Mouse (Mus musculus): ENCODE measurements around the gene Maco1. TPM values are rescaled to one million over a fixed set of nuclear protein-coding genes. Genes with fewer than 3 reads are reported as not detected.

Gene Maco1
- total and polyA plus RNA-seq, 2 experiments: 7.3 to 28.0 TPM

DNA sequence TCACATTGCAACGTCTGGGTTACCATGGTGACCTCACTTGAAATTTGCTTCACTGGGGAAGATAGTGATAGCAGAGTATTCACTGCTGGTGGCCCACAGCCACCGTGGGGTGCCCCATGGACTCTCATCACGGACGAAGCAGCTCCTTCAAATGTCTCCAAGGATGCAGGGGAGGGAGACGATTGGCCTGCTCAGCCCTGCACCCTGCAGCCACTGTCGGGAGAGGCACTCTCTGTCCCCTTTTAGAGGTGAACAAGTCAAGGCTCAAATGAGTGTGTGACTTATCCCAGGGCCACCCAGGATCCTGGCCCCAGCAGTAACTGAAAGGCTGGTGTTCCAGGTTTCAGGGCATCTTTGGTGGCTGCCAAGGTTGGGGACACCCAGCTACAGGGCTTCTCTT is 61.4 kb downstream of the Maco1 start:
- TF ChIP-seq CTCF (IDR thresholded peaks at IDR 0.05; ENCODE audit: low read depth, low read length): no peak
- TF ChIP-seq POLR2A (IDR thresholded peaks at IDR 0.05; ENCODE audit: extremely low read depth, insufficient read depth, low read length): no peak
- H3K79me2 ChIP-seq (ENCODE audit: control insufficient read depth, insufficient read depth, low read length): no peaks in the 10 kb centered on the region
- H3K9ac ChIP-seq (ENCODE audit: low read depth, low read length): no peak overlapping the region
- no peak overlapping the region for H3K27ac ChIP-seq (replicated peaks; ENCODE audit: insufficient read depth, low read depth, low read length)
- no peaks in the 10 kb centered on the region for H3K36me3 ChIP-seq (ENCODE audit: control insufficient read depth, insufficient read depth, low read length)
- H3K4me1 ChIP-seq (ENCODE audit: control insufficient read depth, insufficient read depth, low read length): 0 out of 2 replicates have a peak, but pooled peaks cover 2% of the 10 kb centered on the region
- WGBS: 86% methylated on average over 6 of the region's 6 CpGs
- no peaks in the 10 kb centered on the region for H3K27me3 ChIP-seq (ENCODE audit: control insufficient read depth, insufficient read depth, low read length)
- no peak overlapping the region for H3K4me3 ChIP-seq (ENCODE audit: insufficient read depth, low read depth, low read length)
- no peak for DNase-seq (ENCODE audit: extremely low read depth, low read depth, low spot score)

DNA sequence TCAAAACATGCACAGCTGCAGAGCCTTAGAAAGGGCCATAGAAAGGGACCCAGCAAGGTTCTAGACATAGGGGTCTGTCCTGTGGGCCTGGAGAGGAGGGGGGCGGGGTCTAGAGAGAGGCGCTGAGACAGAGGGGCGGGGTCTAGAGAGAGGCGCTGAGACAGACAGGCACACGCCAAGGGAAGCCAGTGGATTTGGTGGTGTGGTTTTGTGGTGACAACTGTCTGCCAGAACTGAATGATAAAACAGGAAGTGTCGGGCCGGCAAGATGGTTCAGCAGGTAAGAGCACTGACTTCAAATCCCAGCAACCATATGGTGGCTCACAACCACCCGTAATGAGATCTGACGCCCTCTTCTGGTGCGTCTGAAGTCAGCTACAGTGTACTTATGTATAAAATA is 66.2 kb downstream of the Maco1 start:
- Histone ChIP-seq H3K9ac (ENCODE audit: low read depth, low read length) (no peak overlapping the region), H3K79me2 (ENCODE audit: control insufficient read depth, insufficient read depth, low read length) (no peaks in the 10 kb centered on the region), H3K36me3 (ENCODE audit: control insufficient read depth, insufficient read depth, low read length) (no peaks in the 10 kb centered on the region), H3K4me3 (ENCODE audit: insufficient read depth, low read depth, low read length) (no peak overlapping the region), H3K27ac (replicated peaks; ENCODE audit: insufficient read depth, low read depth, low read length) (no peak overlapping the region), H3K4me1 (ENCODE audit: control insufficient read depth, insufficient read depth, low read length) (no peaks in the 10 kb centered on the region), H3K27me3 (ENCODE audit: control insufficient read depth, insufficient read depth, low read length) (no peaks in the 10 kb centered on the region)
- TF ChIP-seq POLR2A (IDR thresholded peaks at IDR 0.05; ENCODE audit: extremely low read depth, insufficient read depth, low read length) (no peak), CTCF (IDR thresholded peaks at IDR 0.05; ENCODE audit: low read depth, low read length) (no peak)
- WGBS: 76% methylated on average over 10 of the region's 10 CpGs
- no peak for DNase-seq (ENCODE audit: extremely low read depth, low read depth, low spot score)

DNA sequence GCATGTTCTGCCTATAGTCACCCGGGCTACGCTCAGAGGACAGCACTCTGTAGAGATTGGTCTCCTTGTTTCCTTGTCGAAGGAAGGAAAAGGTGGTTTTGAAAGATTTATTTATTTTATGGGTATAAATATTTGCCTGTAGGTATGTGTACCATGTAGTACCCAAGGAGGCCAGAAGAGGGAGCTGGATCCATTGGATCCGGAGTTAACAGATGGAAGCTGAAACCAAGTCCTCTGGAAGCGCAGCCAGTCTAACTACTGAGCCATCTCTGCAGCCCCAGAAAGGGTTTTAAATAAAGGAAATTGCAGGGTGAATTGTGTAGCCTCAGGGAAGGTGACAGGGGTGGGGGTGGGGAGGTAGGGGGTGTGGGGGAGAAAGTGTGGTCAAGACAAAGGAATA is 68.4 kb downstream of the Maco1 start:
- no peak for DNase-seq (ENCODE audit: extremely low read depth, low read depth, low spot score)
- Histone ChIP-seq H3K4me1 (ENCODE audit: control insufficient read depth, insufficient read depth, low read length) (no peaks in the 10 kb centered on the region), H3K27me3 (ENCODE audit: control insufficient read depth, insufficient read depth, low read length) (no peaks in the 10 kb centered on the region), H3K4me3 (ENCODE audit: insufficient read depth, low read depth, low read length) (no peak overlapping the region), H3K36me3 (ENCODE audit: control insufficient read depth, insufficient read depth, low read length) (no peaks in the 10 kb centered on the region), H3K79me2 (ENCODE audit: control insufficient read depth, insufficient read depth, low read length) (no peaks in the 10 kb centered on the region), H3K27ac (replicated peaks; ENCODE audit: insufficient read depth, low read depth, low read length) (no peak overlapping the region), H3K9ac (ENCODE audit: low read depth, low read length) (no peak overlapping the region)
- WGBS: 69% methylated on average over 5 of the region's 5 CpGs
- TF ChIP-seq POLR2A (IDR thresholded peaks at IDR 0.05; ENCODE audit: extremely low read depth, insufficient read depth, low read length): no peak
- TF ChIP-seq CTCF (IDR thresholded peaks at IDR 0.05; ENCODE audit: low read depth, low read length): peak; percentile 8; the same call in 1 of the 2 replicates

DNA sequence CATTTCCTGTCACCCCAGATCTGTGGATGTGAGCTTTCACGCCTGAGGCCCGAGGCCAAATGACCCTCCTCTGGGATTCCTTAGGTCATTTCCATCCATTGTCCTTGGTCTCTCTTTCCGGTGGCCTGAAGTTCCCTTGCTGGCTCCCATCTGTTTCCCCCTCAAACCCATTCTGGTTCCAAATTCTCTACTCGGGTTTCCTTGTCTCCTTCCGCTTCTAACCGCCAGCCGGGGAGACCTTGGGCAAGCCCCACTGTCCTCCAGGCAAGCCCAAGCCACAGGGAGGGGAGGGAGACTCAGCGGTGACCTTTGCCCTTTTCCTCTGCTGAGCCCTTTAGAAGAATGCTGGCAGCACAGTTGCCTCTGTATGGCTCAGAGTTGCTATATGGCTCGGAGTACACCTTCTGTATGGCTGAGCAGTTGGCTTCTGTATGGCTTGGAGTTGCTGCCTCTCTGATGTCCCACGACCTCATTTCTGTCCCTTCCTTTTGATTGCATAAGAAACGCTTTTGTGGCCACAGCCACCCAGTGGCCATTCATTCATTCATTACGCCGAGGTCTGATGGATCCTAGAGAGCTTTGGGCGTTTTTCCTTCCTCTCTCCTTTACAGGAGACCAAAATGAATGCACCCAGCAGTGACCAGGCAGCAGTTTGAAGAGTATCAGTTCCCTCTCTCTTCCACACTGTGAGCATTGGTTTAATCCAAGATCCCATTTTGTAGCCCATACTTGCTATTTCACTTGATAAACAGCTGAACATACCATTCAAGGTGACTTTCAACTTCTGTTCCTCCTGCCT is 73.8 kb downstream of the Maco1 start:
- no peaks in the 10 kb centered on the region for H3K4me1 ChIP-seq (ENCODE audit: control insufficient read depth, insufficient read depth, low read length)
- H3K4me3 ChIP-seq (ENCODE audit: insufficient read depth, low read depth, low read length): no peak overlapping the region
- no peaks in the 10 kb centered on the region for H3K79me2 ChIP-seq (ENCODE audit: control insufficient read depth, insufficient read depth, low read length)
- 41% methylated on average over 14 of the region's 14 CpGs for WGBS
- H3K9ac ChIP-seq (ENCODE audit: low read depth, low read length): no peak overlapping the region
- H3K27ac ChIP-seq (replicated peaks; ENCODE audit: insufficient read depth, low read depth, low read length): no peak overlapping the region
- no peaks in the 10 kb centered on the region for H3K36me3 ChIP-seq (ENCODE audit: control insufficient read depth, insufficient read depth, low read length)
- peak; percentile 25 for DNase-seq (ENCODE audit: extremely low read depth, low read depth, low spot score)
- H3K27me3 ChIP-seq (ENCODE audit: control insufficient read depth, insufficient read depth, low read length): no peaks in the 10 kb centered on the region
- TF ChIP-seq POLR2A (IDR thresholded peaks at IDR 0.05; ENCODE audit: extremely low read depth, insufficient read depth, low read length) (no peak), CTCF (IDR thresholded peaks at IDR 0.05; ENCODE audit: low read depth, low read length) (no peak)

DNA sequence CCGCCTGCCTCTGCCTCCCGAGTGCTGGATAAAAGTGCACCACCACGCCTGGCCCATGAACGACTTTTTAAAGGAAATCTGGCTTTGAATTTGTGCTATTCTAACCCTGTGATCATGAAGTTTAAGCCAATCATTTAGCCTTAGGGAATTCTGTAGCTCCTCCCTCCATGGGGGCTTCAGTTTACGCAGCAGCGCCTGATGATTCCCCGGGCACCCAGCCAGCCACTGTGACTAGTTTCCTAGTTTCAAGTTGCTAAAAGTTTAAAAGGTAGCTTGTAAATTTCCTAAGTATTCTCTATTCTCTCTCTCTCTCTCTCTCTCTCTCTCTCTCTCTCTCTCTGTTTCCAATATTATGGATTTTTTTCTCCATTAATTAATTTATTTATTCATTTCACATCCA is 76.9 kb downstream of the Maco1 start:
- WGBS: 80% methylated on average over 7 of the region's 7 CpGs
- no peak for DNase-seq (ENCODE audit: extremely low read depth, low read depth, low spot score)
- no peaks in the 10 kb centered on the region for H3K4me1 ChIP-seq (ENCODE audit: control insufficient read depth, insufficient read depth, low read length)
- no peaks in the 10 kb centered on the region for H3K36me3 ChIP-seq (ENCODE audit: control insufficient read depth, insufficient read depth, low read length)
- TF ChIP-seq CTCF (IDR thresholded peaks at IDR 0.05; ENCODE audit: low read depth, low read length) (no peak), POLR2A (IDR thresholded peaks at IDR 0.05; ENCODE audit: extremely low read depth, insufficient read depth, low read length) (no peak)
- H3K4me3 ChIP-seq (ENCODE audit: insufficient read depth, low read depth, low read length): no peak overlapping the region
- no peak overlapping the region for H3K9ac ChIP-seq (ENCODE audit: low read depth, low read length)
- no peak overlapping the region for H3K27ac ChIP-seq (replicated peaks; ENCODE audit: insufficient read depth, low read depth, low read length)
- no peaks in the 10 kb centered on the region for H3K79me2 ChIP-seq (ENCODE audit: control insufficient read depth, insufficient read depth, low read length)
- no peaks in the 10 kb centered on the region for H3K27me3 ChIP-seq (ENCODE audit: control insufficient read depth, insufficient read depth, low read length)

DNA sequence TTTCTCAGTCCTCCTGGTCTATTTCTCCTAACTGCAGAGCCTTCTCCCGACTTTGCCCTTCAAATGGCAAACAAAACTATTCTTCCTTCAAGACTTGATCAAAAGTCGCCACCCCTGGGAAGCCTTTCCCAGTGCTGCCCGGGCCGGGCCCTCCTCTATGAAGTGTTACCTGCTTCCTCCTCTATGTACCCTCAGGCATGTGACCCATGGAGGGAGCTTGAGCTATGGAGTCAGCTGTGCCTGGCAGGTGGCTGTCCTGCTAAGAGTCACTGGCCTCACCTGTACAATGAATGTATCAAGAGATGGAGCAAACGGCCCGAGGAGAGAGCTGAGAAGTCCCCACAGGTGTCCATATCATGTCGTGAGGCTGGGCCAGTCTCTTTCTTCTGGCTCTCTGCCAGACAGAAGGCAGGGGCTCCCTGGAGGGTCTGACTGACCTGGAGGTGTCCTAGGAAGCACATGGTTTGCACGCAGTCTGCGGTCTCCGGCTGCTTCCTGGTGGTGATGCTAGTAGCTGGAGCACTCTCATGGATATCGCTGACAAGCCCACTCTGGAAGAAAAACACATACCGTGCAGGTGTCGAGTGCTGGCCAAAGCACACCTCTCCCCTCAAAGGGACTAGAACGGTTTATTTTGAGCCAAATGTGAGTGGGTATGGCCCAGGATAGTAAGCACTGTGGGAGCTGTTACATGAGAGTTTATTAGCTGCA is 77.8 kb downstream of the Maco1 start:
- H3K27ac ChIP-seq (replicated peaks; ENCODE audit: insufficient read depth, low read depth, low read length): no peak overlapping the region
- H3K36me3 ChIP-seq (ENCODE audit: control insufficient read depth, insufficient read depth, low read length): no peaks in the 10 kb centered on the region
- H3K4me3 ChIP-seq (ENCODE audit: insufficient read depth, low read depth, low read length): no peak overlapping the region
- DNase-seq (ENCODE audit: extremely low read depth, low read depth, low spot score): no peak
- 81% methylated on average over 14 of the region's 14 CpGs for WGBS
- H3K79me2 ChIP-seq (ENCODE audit: control insufficient read depth, insufficient read depth, low read length): no peaks in the 10 kb centered on the region
- no peaks in the 10 kb centered on the region for H3K4me1 ChIP-seq (ENCODE audit: control insufficient read depth, insufficient read depth, low read length)
- no peaks in the 10 kb centered on the region for H3K27me3 ChIP-seq (ENCODE audit: control insufficient read depth, insufficient read depth, low read length)
- H3K9ac ChIP-seq (ENCODE audit: low read depth, low read length): no peak overlapping the region
- TF ChIP-seq POLR2A (IDR thresholded peaks at IDR 0.05; ENCODE audit: extremely low read depth, insufficient read depth, low read length): no peak
- TF ChIP-seq CTCF (IDR thresholded peaks at IDR 0.05; ENCODE audit: low read depth, low read length): no peak
